Comparison of ENCODE assay signal across 8 mouse cellular contexts in the genomic region with DNA sequence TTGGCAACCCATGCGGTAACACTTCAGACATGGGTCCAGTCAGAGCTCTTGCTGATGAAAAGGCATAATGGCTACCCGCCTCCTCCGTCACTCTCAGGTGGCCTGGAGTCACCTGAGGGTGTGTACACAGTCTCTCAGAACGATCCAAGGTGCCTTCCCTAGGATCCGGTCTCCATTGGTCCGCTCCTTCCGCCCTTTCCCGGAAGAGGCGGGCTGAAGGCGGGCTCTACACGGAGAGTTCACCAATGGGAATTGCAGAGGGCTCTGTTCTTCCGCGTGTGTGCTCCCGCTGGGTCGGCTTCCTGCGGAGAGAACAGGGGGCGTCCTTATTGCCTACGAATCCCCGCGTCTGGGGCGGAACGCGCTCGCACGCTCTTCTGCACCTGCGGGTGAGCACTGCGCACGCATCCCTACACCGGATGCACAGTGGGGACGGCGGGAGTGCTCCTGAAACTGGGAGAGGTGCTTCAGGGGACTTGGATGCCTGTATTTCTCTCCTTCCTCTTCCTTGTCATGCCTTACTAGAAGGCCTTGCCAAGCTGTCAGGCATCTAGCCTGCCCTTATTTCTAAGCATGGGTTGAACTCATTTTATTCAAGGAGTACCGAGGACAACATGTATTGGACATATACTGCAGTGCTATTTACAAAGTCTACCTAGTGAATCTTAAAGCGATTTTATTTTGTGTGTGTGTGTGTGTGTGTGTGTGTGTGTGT. TPM values are rescaled to one million over a fixed set of nuclear protein-coding genes. Genes with fewer than 3 reads are reported as not detected.
A peak's percentile ranks its signal among the peaks of the same experiment; 100 is the strongest.
DNase-seq lines count a peak whose midpoint lies in the region; ATAC-seq and TF ChIP-seq lines count a peak whose summit lies in the region.

Gene Coa4, plus strand, starts transcription at position 268 of the 715 bp plus-strand sequence.

- peaks cover 0 to 13% of the 10 kb centered on the region in 2 experiments; a peak in 2 of 4 replicates for H3K4me1 ChIP-seq in CH12.LX (ENCODE audit: control insufficient read depth in 1 of 2, insufficient read depth in 2 of 2)
- no peaks in the 10 kb centered on the region for H3K4me1 ChIP-seq in forebrain, embryonic 11.5 days (replicated peaks; ENCODE audit: control insufficient read depth, insufficient read depth, low read length)
- H3K4me1 ChIP-seq in heart, embryonic 16.5 days (ENCODE audit: control insufficient read depth, insufficient read depth, low read length), result peaks cover 10% of the 10 kb centered on the region
- peaks cover 30% of the 10 kb centered on the region for H3K4me1 ChIP-seq in liver, embryonic 15.5 days (replicated peaks)
- H3K4me1 ChIP-seq in neural tube, embryonic 12.5 days, result peaks cover 10% of the 10 kb centered on the region

- peaks cover 15 to 37% of the 10 kb centered on the region in 2 experiments for H3K36me3 ChIP-seq in CH12.LX (replicated peaks in 1 of 2; ENCODE audit: control insufficient read depth in 1 of 2, insufficient read depth in 1 of 2, low read length in 1 of 2)
- H3K36me3 ChIP-seq in forebrain, embryonic 11.5 days (ENCODE audit: control insufficient read depth, insufficient read depth, low read length), result no peaks in the 10 kb centered on the region; the same call in 1 of the 2 replicates
- peaks cover 15% of the 10 kb centered on the region for H3K36me3 ChIP-seq in heart, embryonic 16.5 days (ENCODE audit: control insufficient read depth, insufficient read depth)
- H3K36me3 ChIP-seq in liver, embryonic 15.5 days (replicated peaks), result peaks cover 19% of the 10 kb centered on the region
- peaks cover 18% of the 10 kb centered on the region for H3K36me3 ChIP-seq in neural tube, embryonic 12.5 days

- no peaks in the 10 kb centered on the region for H3K27me3 ChIP-seq in CH12.LX (replicated peaks)
- H3K27me3 ChIP-seq in forebrain, embryonic 11.5 days (ENCODE audit: control insufficient read depth, insufficient read depth, low read length), result no peaks in the 10 kb centered on the region
- H3K27me3 ChIP-seq in heart, embryonic 16.5 days (ENCODE audit: control insufficient read depth, insufficient read depth, low read length), result no peaks in the 10 kb centered on the region
- no peaks in the 10 kb centered on the region for H3K27me3 ChIP-seq in liver, embryonic 15.5 days
- H3K27me3 ChIP-seq in neural tube, embryonic 12.5 days (replicated peaks), result no peaks in the 10 kb centered on the region

- no peak for TF ChIP-seq CTCF in CH12.LX (conservative IDR thresholded peaks at IDR 0.05 in 1 of 2, IDR thresholded peaks at IDR 0.05 in 1 of 2; ENCODE audit: low read depth in 2 of 2, low read length in 2 of 2)

- no peaks in the 10 kb centered on the region for H3K9me3 ChIP-seq in CH12.LX (replicated peaks; ENCODE audit: low read length)
- H3K9me3 ChIP-seq in forebrain, embryonic 11.5 days (ENCODE audit: control insufficient read depth, low read length), result no peaks in the 10 kb centered on the region
- H3K9me3 ChIP-seq in heart, embryonic 16.5 days (replicated peaks; ENCODE audit: control insufficient read depth, low read length), result no peaks in the 10 kb centered on the region
- no peaks in the 10 kb centered on the region for H3K9me3 ChIP-seq in liver, embryonic 15.5 days (replicated peaks)
- H3K9me3 ChIP-seq in neural tube, embryonic 12.5 days, result no peaks in the 10 kb centered on the region

- peak within 1 kb of the TSS; percentile 96 for H3K4me2 ChIP-seq in CH12.LX (ENCODE audit: insufficient read depth, low read depth, poor library complexity, severe bottlenecking)
- H3K4me2 ChIP-seq in forebrain, embryonic 11.5 days (ENCODE audit: low read depth, low read length, severe bottlenecking), result peak within 1 kb of the TSS; percentile 68
- H3K4me2 ChIP-seq in heart, embryonic 16.5 days (ENCODE audit: low read depth, low read length), result peak within 1 kb of the TSS; percentile 79
- H3K4me2 ChIP-seq in liver, embryonic 15.5 days, result peak within 1 kb of the TSS; percentile 80
- peak within 1 kb of the TSS; percentile 56 for H3K4me2 ChIP-seq in neural tube, embryonic 12.5 days (replicated peaks)

- H3K9ac ChIP-seq in CH12.LX (ENCODE audit: insufficient read depth, low read depth), result peak within 1 kb of the TSS; percentile 85
- H3K9ac ChIP-seq in forebrain, embryonic 11.5 days (ENCODE audit: low read length), result peak within 1 kb of the TSS; percentile 80
- peak within 1 kb of the TSS; percentile 74 for H3K9ac ChIP-seq in heart, embryonic 16.5 days (ENCODE audit: low read length)
- peak within 1 kb of the TSS; percentile 80 for H3K9ac ChIP-seq in liver, embryonic 15.5 days
- H3K9ac ChIP-seq in neural tube, embryonic 12.5 days, result peak within 1 kb of the TSS; percentile 66

- TF ChIP-seq EP300 in CH12.LX (IDR thresholded peaks at IDR 0.05; ENCODE audit: low read length), result no peak

- peak; percentile 98 for DNase-seq in CH12.LX (ENCODE audit: extremely low read depth)
- peak; percentile 94 for DNase-seq in c-Kit-positive CD71-positive TER-119-negative erythroid progenitor cells, embryonic 14.5 days (ENCODE audit: low read depth)
- DNase-seq in forebrain, embryonic 11.5 days (ENCODE audit: low spot score), result peak; percentile 94
- DNase-seq in kidney, postnatal 36 days, result peak; percentile 91
- DNase-seq in telencephalon, adult 2 months (ENCODE audit: low read depth, low spot score), result peak; percentile 96

- TF ChIP-seq RAD21 in CH12.LX (IDR thresholded peaks at IDR 0.05; ENCODE audit: low read depth, low read length), result no peak

- peak within 1 kb of the TSS; percentile 75 to 89 (median 86) for H3K4me3 ChIP-seq in CH12.LX (replicated peaks in 1 of 3; ENCODE audit: low read depth in 2 of 3, low read length in 2 of 3, poor library complexity in 1 of 3)
- peak within 1 kb of the TSS; percentile 71 for H3K4me3 ChIP-seq in forebrain, embryonic 11.5 days (ENCODE audit: low read depth, low read length)
- peak within 1 kb of the TSS; percentile 63 for H3K4me3 ChIP-seq in heart, embryonic 16.5 days (ENCODE audit: low read length)
- H3K4me3 ChIP-seq in liver, embryonic 15.5 days (replicated peaks), result peak within 1 kb of the TSS; percentile 81
- H3K4me3 ChIP-seq in neural tube, embryonic 12.5 days, result peak within 1 kb of the TSS; percentile 58

- H3K79me2 ChIP-seq in CH12.LX (replicated peaks; ENCODE audit: control insufficient read depth, extremely low read depth, insufficient read depth, poor library complexity, severe bottlenecking), result 0 out of 2 replicates have a peak, but pooled peaks cover 5% of the 10 kb centered on the region

- dilution Hi-C loops in CH12.LX (cut with MboI; ENCODE audit: extremely low pct_ligation_motif_present, extremely low pct_unique_long_range_greater_than_20kb, low sequenced_read_pairs), result no loop called here

- peak; percentile 98 for ATAC-seq in forebrain, embryonic 11.5 days (replicated peaks; ENCODE audit: low FRiP score)
- peak; percentile 99 for ATAC-seq in heart, embryonic 16.5 days (replicated peaks; ENCODE audit: extremely low read depth, insufficient read depth, low FRiP score)
- ATAC-seq in liver, embryonic 15.5 days (ENCODE audit: insufficient read depth), result peak; percentile 98
- ATAC-seq in neural tube, embryonic 12.5 days (ENCODE audit: low FRiP score, low read depth), result peak; percentile 100

- under 1% methylated on average over 33 of the region's 33 CpGs for WGBS in forebrain, embryonic 11.5 days
- under 1% methylated on average over 33 of the region's 33 CpGs for WGBS in heart, embryonic 16.5 days
- WGBS in liver, embryonic 15.5 days (ENCODE audit: insufficient replicate concordance), result under 1% methylated on average over 33 of the region's 33 CpGs
- WGBS in neural tube, embryonic 12.5 days, result 1% methylated on average over 33 of the region's 33 CpGs

- in situ Hi-C loops in CH12.LX (cut with MboI; ENCODE audit: low pct_ligation_motif_present, low pct_unique_long_range_greater_than_20kb, low sequenced_read_pairs), result loop anchor here (5.0 kb wide), 2 partner anchors 45 to 115 kb away; no protein-coding TSS in a partner anchor

- H3K27ac ChIP-seq in CH12.LX (ENCODE audit: insufficient read depth, low read depth), result peak within 1 kb of the TSS; percentile 62
- peak within 1 kb of the TSS; percentile 46; the same call in 1 of the 2 replicates for H3K27ac ChIP-seq in forebrain, embryonic 11.5 days (ENCODE audit: low read depth, low read length)
- peak within 1 kb of the TSS; percentile 81 for H3K27ac ChIP-seq in heart, embryonic 16.5 days (ENCODE audit: low read length)
- H3K27ac ChIP-seq in liver, embryonic 15.5 days (replicated peaks), result peak within 1 kb of the TSS; percentile 81
- H3K27ac ChIP-seq in neural tube, embryonic 12.5 days, result no peak within 1 kb of the TSS

- peak; percentile 90 for TF ChIP-seq POLR2A in CH12.LX (IDR thresholded peaks at IDR 0.05; ENCODE audit: low read depth, low read length)

TF ChIP-seq in CH12.LX, 34 proteins besides CTCF, POLR2A, EP300 and RAD21 (continues in another document):
- TF ChIP-seq BHLHE40 (IDR thresholded peaks at IDR 0.05; ENCODE audit: low read depth, low read length) (peak; percentile 79), NELFE (IDR thresholded peaks at IDR 0.05; ENCODE audit: low read depth, low read length) (peak; percentile 56), GABPA (IDR thresholded peaks at IDR 0.05; ENCODE audit: insufficient replicate concordance, low read depth, low read length) (no peak), HCFC1 (IDR thresholded peaks at IDR 0.05; ENCODE audit: low read depth, low read length) (peak; percentile 86), USF2 (conservative IDR thresholded peaks at IDR 0.05; ENCODE audit: low read depth, low read length) (no peak), SIN3A (IDR thresholded peaks at IDR 0.05; ENCODE audit: low read length) (peak; percentile 54; the same call in 1 of the 2 replicates), RCOR1 (conservative IDR thresholded peaks at IDR 0.05; ENCODE audit: low read depth, low read length) (peak; percentile 68; the same call in 1 of the 2 replicates), USF1 (IDR thresholded peaks at IDR 0.05; ENCODE audit: low read depth, low read length) (no peak), CHD2 (IDR thresholded peaks at IDR 0.05; ENCODE audit: low read length) (peak; percentile 76), UBTF (IDR thresholded peaks at IDR 0.05; ENCODE audit: low read depth, low read length) (no peak), MXI1 (IDR thresholded peaks at IDR 0.05; ENCODE audit: low read depth, low read length) (peak; percentile 29), POLR2AphosphoS2 (IDR thresholded peaks at IDR 0.05; ENCODE audit: low read depth, low read length) (no peak), CHD1 (IDR thresholded peaks at IDR 0.05; ENCODE audit: low read depth, low read length) (no peak), ZNF384 (IDR thresholded peaks at IDR 0.05; ENCODE audit: low read depth, low read length) (no peak)

RNA-seq across cellular contexts. Expression of gene Coa4, which starts in this region (rescaled TPM):
- total RNA-seq in CH12.LX (2012; rRNA removed), result 22.9 and 25.5 TPM in 2 replicates
- 20.3 and 24.1 TPM in 2 replicates for total RNA-seq in CH12.LX (2014; rRNA removed)
- polyA plus RNA-seq in CH12.LX (2012; ENCODE audit: insufficient read length, low read depth), result 22.0 and 24.1 TPM in 2 replicates
- polyA plus RNA-seq in forebrain, embryonic 11.5 days (2014; fragmentation: Nextera tagmentation; extraction: Ambion mirVana), result 18.2 and 18.6 TPM in 2 replicates
- 18.7 and 24.0 TPM in 2 replicates for polyA plus RNA-seq in heart, embryonic 16.5 days (2015; fragmentation: Nextera tagmentation; extraction: Ambion mirVana)
- polyA plus RNA-seq in liver, embryonic 15.5 days (2015; fragmentation: Nextera tagmentation; extraction: Ambion mirVana), result 11.5 and 12.3 TPM in 2 replicates
- polyA plus RNA-seq in neural tube, embryonic 12.5 days (2016; fragmentation: Nextera tagmentation; extraction: Ambion mirVana), result 16.3 and 17.5 TPM in 2 replicates
